Mouse (Mus musculus): ENCODE measurements at regions not wholly inside any gene's neighbourhood (a gene's known extent, or its start where the extent isn't known, plus 50 kb on each side); places are given as distances from the start of the nearest gene placed in this dataset.

DNA sequence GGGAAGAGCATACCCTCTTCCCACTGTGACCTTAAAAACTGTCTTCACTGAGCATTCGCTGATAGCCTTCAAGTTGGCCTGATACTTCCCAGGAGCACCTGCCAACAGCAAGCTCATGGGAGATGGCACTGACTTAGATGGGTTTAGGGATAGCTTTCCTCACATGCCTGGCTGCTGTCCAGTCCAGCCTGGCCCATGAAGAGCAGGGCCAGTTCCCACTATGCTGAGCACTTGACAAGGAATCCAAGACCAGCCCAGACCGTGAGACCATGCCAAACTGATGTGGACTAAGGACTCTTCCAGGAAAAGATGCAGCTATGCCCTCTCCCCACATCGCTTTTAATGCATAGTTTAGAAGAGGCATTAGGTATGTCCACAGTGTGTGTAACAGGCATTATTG, 155.0 kb downstream of the Snx10 start:
- TF ChIP-seq CTCF (IDR thresholded peaks at IDR 0.05; ENCODE audit: control insufficient read depth, insufficient read depth, low read length), result no peak
- no peak for TF ChIP-seq POLR2A (IDR thresholded peaks at IDR 0.05; ENCODE audit: borderline replicate concordance, control insufficient read depth, low read depth, low read length)

Data from bone marrow, adult 2 months (tissue).